Mouse (Mus musculus): ENCODE data around the gene Pde6c. TPM values are rescaled to one million over a fixed set of nuclear protein-coding genes. Genes with fewer than 3 reads are reported as not detected.

Gene Pde6c
- total and polyA plus RNA-seq, 3 experiments, result not detected

DNA sequence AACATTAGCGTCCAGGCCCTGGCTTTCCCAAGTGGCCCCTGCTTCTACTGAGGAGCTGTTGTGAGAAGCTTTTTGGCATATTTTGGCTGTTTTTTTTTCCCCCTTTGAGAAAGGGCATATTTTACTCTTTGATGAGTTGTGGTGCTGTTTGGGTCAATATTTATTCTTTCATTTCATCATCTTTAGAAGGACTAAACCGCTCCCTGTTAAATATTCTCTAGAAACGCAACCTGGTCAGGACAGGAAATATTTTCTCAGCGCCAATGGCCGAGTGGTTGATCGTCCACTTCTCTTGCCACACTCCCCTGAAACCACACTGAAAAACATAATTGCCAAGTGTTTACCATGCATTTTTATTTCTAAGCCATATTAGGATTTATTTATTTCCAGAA lies 7.4 kb upstream of the Pde6c start, which contains the start of gene Rbp4:
Gene Rbp4 (minus strand): TSS at position 63 of the 392 bp plus-strand sequence.
- in situ Hi-C loops (cut with MboI; ENCODE audit: low pct_ligation_motif_present, low pct_unique_long_range_greater_than_20kb, low sequenced_read_pairs) (no loop called here), dilution Hi-C loops (cut with MboI; ENCODE audit: extremely low pct_ligation_motif_present, extremely low pct_unique_long_range_greater_than_20kb, low sequenced_read_pairs) (no loop called here)
- H3K9ac ChIP-seq (ENCODE audit: insufficient read depth, low read depth), result no peak within 1 kb of the TSS
- H3K4me1 ChIP-seq (ENCODE audit: control insufficient read depth in 1 of 2, insufficient read depth in 2 of 2), result no peaks in the 10 kb centered on the region
- H3K27me3 ChIP-seq (replicated peaks), result no peaks in the 10 kb centered on the region
- H3K36me3 ChIP-seq (replicated peaks in 1 of 2; ENCODE audit: control insufficient read depth in 1 of 2, insufficient read depth in 1 of 2, low read length in 1 of 2), result no peaks in the 10 kb centered on the region
- H3K79me2 ChIP-seq (replicated peaks; ENCODE audit: control insufficient read depth, extremely low read depth, insufficient read depth, poor library complexity, severe bottlenecking), result no peaks in the 10 kb centered on the region
- no peak within 1 kb of the TSS for H3K27ac ChIP-seq (ENCODE audit: insufficient read depth, low read depth)
- no peaks in the 10 kb centered on the region for H3K9me3 ChIP-seq (replicated peaks; ENCODE audit: low read length)
- peak within 1 kb of the TSS; percentile 47; the same call in 1 of the 2 replicates for H3K4me2 ChIP-seq (ENCODE audit: insufficient read depth, low read depth, poor library complexity, severe bottlenecking)
- no peak for TF ChIP-seq CHD1 (IDR thresholded peaks at IDR 0.05; ENCODE audit: low read depth, low read length)
- no peak for TF ChIP-seq ELF1 (IDR thresholded peaks at IDR 0.05; ENCODE audit: low read depth, low read length)
- TF ChIP-seq IRF4 (IDR thresholded peaks at IDR 0.05; ENCODE audit: low read depth, low read length), result no peak
- no peak for TF ChIP-seq ZKSCAN1 (IDR thresholded peaks at IDR 0.05; ENCODE audit: borderline replicate concordance, low read depth, low read length)
- TF ChIP-seq EP300 (IDR thresholded peaks at IDR 0.05; ENCODE audit: low read length), result no peak
- TF ChIP-seq BHLHE40 (IDR thresholded peaks at IDR 0.05; ENCODE audit: low read depth, low read length), result no peak
- TF ChIP-seq RAD21 (IDR thresholded peaks at IDR 0.05; ENCODE audit: low read depth, low read length), result no peak
- TF ChIP-seq MXI1 (IDR thresholded peaks at IDR 0.05; ENCODE audit: low read depth, low read length), result no peak
- TF ChIP-seq MAZ (IDR thresholded peaks at IDR 0.05; ENCODE audit: low read depth, low read length), result no peak
- no peak for TF ChIP-seq ZNF384 (IDR thresholded peaks at IDR 0.05; ENCODE audit: low read depth, low read length)
- no peak for TF ChIP-seq SMC3 (IDR thresholded peaks at IDR 0.05; ENCODE audit: low read depth, low read length)
- TF ChIP-seq CHD2 (IDR thresholded peaks at IDR 0.05; ENCODE audit: low read length), result no peak
- TF ChIP-seq SIN3A (IDR thresholded peaks at IDR 0.05; ENCODE audit: low read length), result no peak
- no peak for TF ChIP-seq ETS1 (conservative IDR thresholded peaks at IDR 0.05; ENCODE audit: low read depth, low read length)
- TF ChIP-seq MYC (IDR thresholded peaks at IDR 0.05; ENCODE audit: low read depth, low read length), result no peak
- TF ChIP-seq MEF2A (IDR thresholded peaks at IDR 0.05; ENCODE audit: borderline replicate concordance, low read depth, low read length), result no peak
- TF ChIP-seq E2F4 (IDR thresholded peaks at IDR 0.05; ENCODE audit: insufficient replicate concordance, low read depth, low read length), result no peak
- no peak for DNase-seq (ENCODE audit: extremely low read depth)
- H3K4me3 ChIP-seq (replicated peaks in 1 of 3; ENCODE audit: low read depth in 2 of 3, low read length in 2 of 3, poor library complexity in 1 of 3), result peak within 1 kb of the TSS in 1 of 3 experiments; percentile 25

DNA sequence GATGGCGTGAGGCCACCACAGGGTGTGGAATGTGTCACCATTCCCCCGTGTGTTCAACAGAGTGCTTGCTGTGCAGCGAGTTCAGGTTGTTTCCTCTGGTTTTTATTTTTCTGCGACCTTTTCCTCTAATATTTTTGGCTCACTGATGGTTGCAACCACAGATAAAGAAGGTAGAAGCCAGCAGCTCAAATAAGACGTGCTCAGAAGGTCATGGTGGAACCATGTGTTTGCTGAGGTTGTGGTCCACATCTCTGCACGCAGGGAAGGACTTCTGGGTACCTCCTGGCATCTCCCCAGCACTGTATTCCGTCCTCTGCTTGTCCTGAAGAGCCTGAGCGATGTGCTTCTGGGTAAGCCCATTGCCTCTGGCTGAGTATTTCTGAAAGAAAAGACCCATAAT lies 5.9 kb upstream of the Pde6c start:
- Histone ChIP-seq H3K4me1 (ENCODE audit: control insufficient read depth in 1 of 2, insufficient read depth in 2 of 2) (no peaks in the 10 kb centered on the region), H3K36me3 (replicated peaks in 1 of 2; ENCODE audit: control insufficient read depth in 1 of 2, insufficient read depth in 1 of 2, low read length in 1 of 2) (no peaks in the 10 kb centered on the region), H3K27ac (ENCODE audit: insufficient read depth, low read depth) (no peak overlapping the region), H3K79me2 (replicated peaks; ENCODE audit: control insufficient read depth, extremely low read depth, insufficient read depth, poor library complexity, severe bottlenecking) (no peaks in the 10 kb centered on the region), H3K27me3 (replicated peaks) (no peaks in the 10 kb centered on the region), H3K4me2 (ENCODE audit: insufficient read depth, low read depth, poor library complexity, severe bottlenecking) (no peak overlapping the region), H3K4me3 (replicated peaks in 1 of 3; ENCODE audit: low read depth in 2 of 3, low read length in 2 of 3, poor library complexity in 1 of 3) (no peak overlapping the region), H3K9ac (ENCODE audit: insufficient read depth, low read depth) (no peak overlapping the region), H3K9me3 (replicated peaks; ENCODE audit: low read length) (no peaks in the 10 kb centered on the region)
- TF ChIP-seq NELFE (IDR thresholded peaks at IDR 0.05; ENCODE audit: low read depth, low read length) (no peak), MXI1 (IDR thresholded peaks at IDR 0.05; ENCODE audit: low read depth, low read length) (no peak), ZNF384 (IDR thresholded peaks at IDR 0.05; ENCODE audit: low read depth, low read length) (no peak), JUND (conservative IDR thresholded peaks at IDR 0.05; ENCODE audit: low read depth, low read length) (no peak), E2F4 (IDR thresholded peaks at IDR 0.05; ENCODE audit: insufficient replicate concordance, low read depth, low read length) (no peak)
- in situ Hi-C loops (cut with MboI; ENCODE audit: low pct_ligation_motif_present, low pct_unique_long_range_greater_than_20kb, low sequenced_read_pairs) (no loop called here), dilution Hi-C loops (cut with MboI; ENCODE audit: extremely low pct_ligation_motif_present, extremely low pct_unique_long_range_greater_than_20kb, low sequenced_read_pairs) (no loop called here)
- no peak for DNase-seq (ENCODE audit: extremely low read depth)
